Mouse (Mus musculus) CD4-positive, CD25-positive, alpha-beta regulatory T cell, adult 4 months (primary cell): Measurements from ENCODE around the gene Synpr. TPM values are rescaled to one million over a fixed set of nuclear protein-coding genes. Genes with fewer than 3 reads are reported as not detected.

Experiments
- ATAC-seq: one replicate; pipeline ENCODE4 v1.8.0; 2017
- polyA plus RNA-seq, 2 experiments: library from polyadenylated mRNA; unstranded; fragments of 100-300 nt; shearing (Covaris generic); gene quantifications; one replicate each; pipeline ENCODE4 v1.2.1; 2017

The Synpr gene
- polyA plus RNA-seq, 2 experiments from 2014 or later, result 0.22 TPM; not detected in 1

DNA sequence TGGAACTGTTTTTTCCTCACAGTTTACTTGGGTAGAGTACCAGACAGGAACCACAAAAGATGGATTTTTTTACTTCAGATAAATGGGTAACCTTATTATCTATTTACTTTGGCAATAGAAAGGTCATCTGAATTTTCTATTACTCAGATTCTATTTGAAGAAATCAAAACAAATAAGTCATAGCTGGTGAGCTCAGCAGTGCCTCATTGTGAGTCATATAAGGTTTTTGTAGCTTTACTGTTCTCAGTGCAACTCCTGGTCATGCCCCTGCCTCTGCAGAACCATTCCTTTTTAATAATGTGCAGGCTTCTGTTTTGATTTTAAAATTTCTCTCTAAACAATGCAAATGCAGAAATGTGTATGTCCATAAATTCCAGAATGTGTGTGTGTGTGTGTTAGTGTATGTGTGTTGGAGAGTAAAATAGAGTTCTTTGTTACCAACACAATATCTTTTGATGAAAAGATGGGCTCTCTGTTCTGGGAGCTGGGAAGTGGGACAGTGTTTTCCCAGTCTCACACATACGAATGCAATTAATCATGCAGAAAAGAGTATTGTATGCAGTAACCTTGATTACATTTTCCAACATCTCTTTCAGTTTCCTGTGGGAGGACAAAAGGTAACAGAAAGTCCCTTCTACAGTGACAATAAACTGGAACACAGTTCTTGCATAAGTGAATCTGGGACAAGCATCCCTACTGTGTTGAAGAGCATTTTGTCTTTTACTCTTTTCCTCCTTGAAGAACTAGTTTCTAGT is 269.2 kb downstream of the Synpr start:
- ATAC-seq, result no peak

DNA sequence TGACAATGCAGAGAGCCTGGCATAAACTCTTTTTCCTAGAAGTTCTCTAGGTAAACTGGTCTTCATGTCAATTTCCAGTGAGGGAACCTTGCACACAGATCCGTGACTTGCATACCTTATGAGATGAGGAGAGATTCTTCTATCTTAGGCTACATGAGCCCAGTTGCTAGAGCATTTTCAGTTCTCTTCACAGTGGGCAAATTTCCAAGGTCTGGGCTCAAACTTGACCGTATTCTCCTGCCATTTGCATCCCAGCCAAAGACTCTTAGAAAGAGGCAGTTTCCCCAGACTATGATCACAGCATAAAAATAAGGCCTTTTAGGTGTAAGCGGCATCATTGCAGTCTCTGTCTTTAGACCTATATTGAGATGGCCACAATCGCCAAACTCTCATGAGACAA is 270.1 kb downstream of the Synpr start:
- ATAC-seq, result no peak

DNA sequence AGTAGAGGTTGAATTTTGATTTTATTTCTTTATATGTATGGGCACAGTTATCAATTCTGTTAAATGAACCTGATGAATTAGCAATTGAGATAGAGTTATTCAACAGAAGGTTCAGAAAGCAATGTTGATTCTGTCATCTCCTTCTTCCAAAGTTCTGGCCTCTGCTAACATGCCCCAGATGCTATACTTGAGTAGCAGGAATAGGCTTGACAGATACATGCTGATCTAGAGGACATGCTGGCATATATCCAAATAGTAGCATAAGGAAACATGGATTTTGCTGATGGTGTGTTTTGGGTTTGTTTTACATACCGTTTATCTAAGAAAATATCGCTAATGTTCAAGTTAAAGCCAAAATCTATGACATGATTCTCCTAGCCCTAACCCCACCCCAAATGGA is 273.5 kb downstream of the Synpr start:
- no peak for ATAC-seq

DNA sequence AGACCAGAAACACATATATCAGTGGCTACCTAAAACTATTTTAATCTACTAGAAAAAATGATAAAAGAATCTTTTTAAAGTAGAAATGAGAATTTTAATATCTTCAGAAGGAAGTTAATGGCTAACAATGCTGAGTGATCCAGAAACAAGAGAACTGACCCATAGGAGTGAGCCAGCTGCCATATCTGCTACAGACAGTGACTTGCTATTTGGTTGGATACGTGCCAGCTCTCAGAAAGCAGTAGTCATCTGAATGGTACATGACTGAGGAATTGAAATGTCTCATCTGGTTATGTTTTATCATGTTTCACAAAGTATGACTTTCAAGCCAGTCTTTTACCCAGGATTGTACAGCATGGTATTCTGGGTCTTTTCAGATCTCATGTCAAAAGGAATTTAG is 282.7 kb downstream of the Synpr start:
- no peak for ATAC-seq

DNA sequence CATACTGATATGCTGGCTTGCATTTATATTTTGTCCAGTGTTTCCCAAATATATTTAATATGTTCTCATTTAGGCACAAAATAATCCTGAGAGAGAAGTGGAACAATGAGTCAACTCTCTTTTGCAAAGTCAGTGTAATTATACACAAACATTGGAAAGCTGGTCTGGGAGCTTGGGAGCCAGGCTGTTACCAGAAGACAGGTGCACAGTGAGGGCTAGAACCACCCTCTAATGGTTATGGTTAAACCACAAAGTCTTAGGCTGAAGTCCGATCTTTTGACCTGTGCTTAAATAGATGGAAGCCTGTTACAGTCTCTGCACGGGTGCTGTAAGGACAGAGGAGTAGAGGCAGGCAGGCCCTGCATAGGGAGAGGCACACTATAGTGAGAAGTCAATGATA is 283.4 kb downstream of the Synpr start:
- no peak for ATAC-seq

DNA sequence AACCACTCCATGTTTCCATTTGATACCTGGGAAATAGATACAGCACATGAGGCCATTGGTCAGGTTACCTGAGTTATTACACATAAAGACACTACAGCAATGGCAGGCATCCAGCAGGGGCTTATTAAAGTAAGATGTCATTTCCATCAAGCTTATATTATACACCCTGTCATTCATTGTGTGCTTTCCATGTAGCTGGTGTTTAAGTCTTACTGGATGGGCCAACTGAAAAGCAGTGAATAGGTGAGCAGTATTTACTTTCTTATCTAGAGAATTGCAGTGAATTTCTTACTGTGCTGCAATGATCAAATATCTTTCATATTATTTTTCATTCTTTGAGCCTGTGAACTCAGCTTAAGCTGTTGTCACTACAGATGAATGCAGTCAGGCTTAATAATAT is 287.4 kb downstream of the Synpr start:
- no peak for ATAC-seq

DNA sequence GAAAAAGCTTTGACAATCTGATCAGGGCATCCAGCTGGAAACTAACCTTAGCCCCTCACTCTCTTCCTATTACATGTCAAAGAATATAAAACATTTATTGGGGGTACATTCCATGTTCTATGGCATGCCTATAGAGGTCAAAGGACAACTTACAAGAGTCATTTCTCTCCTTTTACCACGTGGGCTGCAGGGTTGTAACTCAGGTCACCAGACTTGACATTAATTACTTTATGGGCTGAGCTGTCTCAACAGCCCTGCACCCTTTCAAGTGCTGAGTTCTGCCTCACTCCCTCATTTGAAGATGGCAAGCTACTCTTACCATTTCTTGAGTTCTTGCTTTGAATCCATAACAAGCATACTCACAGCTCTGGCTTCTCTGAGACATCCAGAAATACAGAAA is 287.9 kb downstream of the Synpr start:
- no peak for ATAC-seq

DNA sequence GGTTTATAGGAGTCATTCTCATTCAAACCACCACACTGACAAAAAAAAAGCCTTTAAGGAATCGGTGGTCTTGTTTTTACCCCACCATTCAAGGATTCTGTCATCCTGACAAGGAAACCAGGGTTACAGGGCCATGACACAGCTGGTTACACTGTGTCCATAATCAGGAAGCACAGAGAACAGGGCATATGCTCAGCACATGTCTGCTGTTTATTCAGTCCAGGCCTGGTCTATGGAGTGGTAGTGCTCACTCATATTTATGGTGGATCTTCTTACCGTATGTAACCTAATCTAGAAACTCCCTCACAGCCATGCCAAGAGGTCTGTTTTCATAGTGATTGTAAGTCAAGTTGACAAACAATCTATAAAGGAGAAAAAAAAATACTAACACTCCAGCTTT is 293.5 kb downstream of the Synpr start:
- ATAC-seq, result no peak

DNA sequence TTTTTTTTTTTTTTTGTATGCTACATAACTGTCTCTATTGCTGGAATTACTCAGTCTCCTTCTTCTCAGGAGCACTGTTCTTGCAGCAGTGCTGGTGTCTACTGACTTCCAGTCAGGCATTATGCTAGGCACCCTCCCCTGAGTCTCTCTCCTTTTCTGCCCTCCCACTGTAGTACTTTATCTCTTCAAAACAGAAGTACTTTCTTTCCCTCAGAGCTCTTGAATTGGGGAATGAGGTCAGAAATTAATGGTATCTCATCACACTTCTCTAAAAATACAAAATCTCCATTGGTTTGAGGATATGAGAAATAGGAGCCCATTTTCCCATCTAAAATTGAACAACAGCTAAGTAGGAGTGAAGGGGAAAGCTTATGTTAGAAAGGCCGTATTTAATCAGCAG is 294.2 kb downstream of the Synpr start:
- ATAC-seq, result no peak

DNA sequence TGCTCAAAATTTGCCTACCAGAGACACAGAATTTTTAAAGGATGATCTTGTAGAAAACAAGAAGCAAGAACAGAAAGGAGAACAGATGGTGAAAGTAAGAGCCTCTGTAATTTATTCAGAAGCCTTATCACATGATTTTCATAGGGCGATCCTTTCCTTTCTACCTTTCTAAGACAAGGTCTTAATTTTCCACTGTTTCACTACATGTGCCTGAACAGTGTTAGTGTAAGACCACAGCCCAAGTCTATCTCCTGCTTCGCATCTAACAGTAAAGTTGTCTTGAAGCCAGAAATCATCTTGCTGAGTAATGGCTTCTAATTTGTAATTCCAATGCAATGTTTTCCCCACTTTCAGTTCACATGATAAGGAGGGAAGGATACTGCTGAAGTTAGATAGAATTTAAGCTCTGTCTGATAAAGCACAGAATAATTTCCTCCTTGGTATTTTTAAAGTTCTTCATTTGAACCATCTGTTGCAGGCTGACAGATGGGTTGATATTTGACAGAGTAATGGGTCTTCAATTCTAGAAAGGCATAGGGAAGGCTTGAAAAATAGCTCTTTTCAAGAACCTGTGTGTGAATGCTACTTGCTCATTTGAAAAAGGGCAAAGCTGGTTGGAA is 308.9 kb downstream of the Synpr start:
- no peak for ATAC-seq

DNA sequence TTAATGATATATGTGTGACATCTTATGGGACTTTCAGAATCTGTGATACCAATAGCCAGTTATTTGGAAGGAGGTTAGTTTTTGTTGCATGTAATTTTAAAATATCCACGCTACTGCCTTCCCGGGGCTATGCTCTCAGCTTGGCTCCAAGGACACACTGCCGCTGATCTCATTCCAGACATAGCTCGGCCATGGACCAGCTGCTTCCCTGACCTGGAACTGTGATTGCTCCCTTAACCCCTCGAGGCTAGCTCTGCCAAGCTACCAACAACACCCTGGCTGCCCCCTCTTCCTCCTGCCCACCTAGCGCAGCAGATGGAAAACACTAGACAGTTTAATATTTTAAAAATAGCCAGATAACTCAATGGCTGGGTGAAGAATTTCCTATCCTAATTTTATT is 311.7 kb downstream of the Synpr start:
- ATAC-seq, result no peak

DNA sequence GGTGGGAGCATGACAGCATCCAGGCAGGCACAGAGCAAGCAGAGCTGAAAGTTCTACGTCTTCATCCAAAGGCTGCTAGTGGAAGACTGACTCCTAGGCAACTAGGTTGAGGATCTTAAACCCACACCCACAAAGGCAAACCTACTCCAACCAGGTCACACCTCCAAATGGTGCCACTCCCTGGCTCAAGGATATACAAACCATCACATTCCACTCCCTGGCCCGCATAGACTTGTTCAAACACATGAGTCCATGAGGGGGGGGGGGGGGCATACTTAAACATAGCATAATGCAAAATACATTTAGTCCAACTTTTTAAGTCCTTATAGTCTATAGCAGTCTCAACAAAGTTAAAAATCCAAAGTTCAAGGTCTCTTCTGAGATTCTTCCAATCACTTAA is 312.6 kb downstream of the Synpr start:
- no peak for ATAC-seq

DNA sequence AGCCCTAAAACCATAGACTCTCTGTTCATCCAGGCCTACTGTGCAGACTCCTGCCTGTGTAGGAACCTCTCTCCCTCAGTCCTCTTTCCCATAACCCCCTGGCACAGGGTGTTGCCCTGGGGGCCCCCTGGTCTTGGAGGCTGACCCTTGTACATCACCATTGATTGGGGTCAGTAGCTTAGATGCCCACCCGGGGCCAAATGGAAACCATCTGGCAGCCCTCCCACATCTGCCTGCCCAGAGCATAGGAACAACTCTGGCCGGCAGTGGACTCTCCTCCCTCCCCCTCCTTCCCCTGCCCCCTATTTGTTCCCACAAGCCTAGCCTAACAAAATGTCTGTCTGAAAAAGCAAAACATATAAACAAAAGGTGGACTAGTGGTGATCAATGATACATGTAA is 336.0 kb downstream of the Synpr start:
- ATAC-seq, result no peak

DNA sequence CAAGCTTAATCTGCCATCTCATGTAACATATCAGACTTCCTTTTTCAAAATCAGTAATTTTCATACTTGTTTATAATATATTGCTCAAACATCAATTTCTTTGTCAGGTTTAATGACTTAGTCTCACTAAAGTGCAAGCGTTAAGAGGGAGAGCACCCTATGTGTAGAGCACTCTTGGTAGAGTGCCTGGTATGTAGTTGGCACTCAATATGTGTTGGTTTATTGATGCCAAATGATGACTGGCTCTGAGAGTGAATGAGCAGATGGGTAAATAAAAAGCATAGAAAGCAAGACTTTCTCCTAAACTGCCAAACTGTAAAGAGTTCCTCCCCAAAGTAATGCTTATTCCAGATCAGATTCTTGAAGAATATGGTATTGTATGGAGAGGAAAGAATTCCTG is 365.3 kb downstream of the Synpr start:
- ATAC-seq, result no peak

DNA sequence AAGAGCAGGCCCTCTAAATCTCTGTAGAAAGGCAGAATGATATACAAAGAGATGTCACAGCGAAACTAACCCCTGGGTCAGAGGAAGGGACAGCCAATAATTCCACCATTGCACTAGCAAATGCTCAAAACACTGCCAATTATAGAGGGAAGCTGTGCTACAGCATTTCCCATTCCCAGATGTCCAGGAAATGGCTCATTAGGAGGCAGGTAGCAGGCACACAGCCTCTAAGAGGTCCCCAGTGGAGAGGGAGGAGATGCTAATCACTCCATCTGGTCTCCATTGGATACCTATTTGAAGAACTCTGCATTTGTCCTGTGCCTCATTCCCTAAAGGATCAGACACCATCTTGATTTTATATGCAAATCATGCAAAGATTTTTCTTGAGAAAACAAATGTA is 366.5 kb downstream of the Synpr start:
- ATAC-seq, result no peak

DNA sequence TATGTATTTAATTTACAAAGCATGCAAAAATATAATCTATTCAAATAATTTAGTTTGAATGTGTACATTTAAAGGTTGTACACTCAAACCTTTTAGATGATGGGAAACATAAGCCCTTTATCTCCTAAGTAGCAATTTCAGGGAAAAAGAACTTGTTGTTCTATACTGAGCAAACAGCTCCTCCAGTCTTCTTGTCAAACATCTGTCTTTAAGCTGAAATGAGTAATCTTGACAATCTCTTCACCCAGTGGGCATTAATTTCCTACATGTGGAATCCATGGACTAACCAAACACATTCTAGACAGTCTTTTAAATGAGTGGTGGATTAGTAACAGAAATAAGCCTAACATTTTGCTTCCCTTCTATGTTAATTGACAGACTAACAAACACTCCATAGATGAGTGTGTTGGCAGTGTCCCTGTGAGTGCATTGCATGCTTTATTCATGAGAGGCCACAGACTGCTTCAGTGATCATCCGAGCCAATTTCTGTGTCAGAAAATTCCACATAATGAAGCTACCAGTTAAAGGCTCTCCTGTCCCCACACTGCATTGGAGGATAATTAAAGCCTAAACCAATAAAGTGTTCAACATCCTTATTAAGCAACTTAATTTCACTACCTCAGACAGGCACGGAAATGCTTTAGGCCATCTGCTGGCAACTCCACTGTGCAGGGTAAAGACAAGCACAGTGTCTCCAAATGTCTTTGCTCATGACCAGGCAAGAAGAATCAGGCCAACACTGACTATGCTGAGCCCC is 367.1 kb downstream of the Synpr start:
- no peak for ATAC-seq
